Mouse (Mus musculus) heart, embryonic 15.5 days (tissue): Measurements from ENCODE around the gene Ddx3x. TPM values are rescaled to one million over a fixed set of nuclear protein-coding genes. Genes with fewer than 3 reads are reported as not detected.
A peak's percentile ranks its signal among the peaks of the same experiment; 100 is the strongest.
"Not testable (repeated sequence)": the region's sequence is repeated elsewhere in the genome, so short reads cannot be mapped to it uniquely, and the experiment has no call there.

Experiments
- ATAC-seq: fragments of 200-750 bp; cut with Nextera tagmentation; replicated peaks from 2 replicates; pipeline ENCODE4 v1.8.0; 2017; ENCODE audit warnings: low read depth, moderate TSS enrichment; ENCODE audit not compliant: insufficient number of reproducible peaks, insufficient read depth, low FRiP score
- H3K27ac ChIP-seq: fragments of 300-500 bp; sonication (generic); 2 replicates; pipeline ENCODE4 v1.5.1; 2015; ENCODE audit warnings: mild to moderate bottlenecking, inconsistent platforms
- H3K27me3 ChIP-seq: fragments of 300-500 bp; sonication (generic); 2 replicates; pipeline ENCODE4 v1.6.1; 2015; ENCODE audit warnings: inconsistent platforms
- H3K36me3 ChIP-seq: fragments of 300-500 bp; sonication (generic); 2 replicates; pipeline ENCODE4 v1.6.1; 2015; ENCODE audit warnings: mild to moderate bottlenecking, inconsistent platforms
- H3K4me1 ChIP-seq: fragments of 300-500 bp; sonication (generic); replicated peaks from 2 replicates; pipeline ENCODE4 v1.6.1; 2015; ENCODE audit warnings: inconsistent platforms
- H3K4me2 ChIP-seq: fragments of 300-500 bp; sonication (generic); 2 replicates; pipeline ENCODE4 v1.6.1; 2015; ENCODE audit warnings: inconsistent platforms, mild to moderate bottlenecking, moderate library complexity
- H3K4me3 ChIP-seq: fragments of 300-500 bp; sonication (generic); 2 replicates; pipeline ENCODE4 v1.5.1; 2015; ENCODE audit warnings: mild to moderate bottlenecking, inconsistent platforms
- H3K9ac ChIP-seq: fragments of 300-500 bp; sonication (generic); 2 replicates; pipeline ENCODE4 v1.6.1; 2015; ENCODE audit warnings: mild to moderate bottlenecking, inconsistent platforms
- H3K9me3 ChIP-seq: fragments of 300-500 bp; sonication (generic); replicated peaks from 2 replicates; pipeline ENCODE4 v1.6.1; 2016; ENCODE audit warnings: inconsistent platforms
- WGBS: fragments of 180-500 bp; shearing (Covaris S2); methylation state at CpG from one replicate; pipeline ENCODE4 v1.1.7; 2015; ENCODE audit warnings: mixed read lengths; 5-methylcytosine and 5-hydroxymethylcytosine counted together
- polyA plus RNA-seq: library from polyadenylated mRNA; unstranded; fragments of >200 nt; fragmentation: Nextera tagmentation; extraction: Ambion mirVana; gene quantifications from 2 replicates; pipeline ENCODE4 v1.2.1, GENCODE M21; 2015

The Ddx3x gene
- polyA plus RNA-seq, 1 experiment from 2014 or later: 68.6 TPM

- H3K36me3 ChIP-seq: peaks cover 17% of the 10 kb centered on the region
- peak overlapping the region; percentile 96 for H3K4me3 ChIP-seq
- peak overlapping the region; percentile 80 for H3K4me2 ChIP-seq
- no peaks in the 10 kb centered on the region for H3K27me3 ChIP-seq
- 8% methylated on average over 16 of the region's 16 CpGs for WGBS
- peak overlapping the region; percentile 99 for H3K27ac ChIP-seq
- no peak for ATAC-seq
- peak overlapping the region; percentile 98 for H3K9ac ChIP-seq
- peaks cover 11% of the 10 kb centered on the region for H3K4me1 ChIP-seq
- H3K9me3 ChIP-seq: no peaks in the 10 kb centered on the region
These were observed 1.5 kb downstream of the Ddx3x start for GRCm38 (mm10) chrX:13282089-13282850.

DNA sequence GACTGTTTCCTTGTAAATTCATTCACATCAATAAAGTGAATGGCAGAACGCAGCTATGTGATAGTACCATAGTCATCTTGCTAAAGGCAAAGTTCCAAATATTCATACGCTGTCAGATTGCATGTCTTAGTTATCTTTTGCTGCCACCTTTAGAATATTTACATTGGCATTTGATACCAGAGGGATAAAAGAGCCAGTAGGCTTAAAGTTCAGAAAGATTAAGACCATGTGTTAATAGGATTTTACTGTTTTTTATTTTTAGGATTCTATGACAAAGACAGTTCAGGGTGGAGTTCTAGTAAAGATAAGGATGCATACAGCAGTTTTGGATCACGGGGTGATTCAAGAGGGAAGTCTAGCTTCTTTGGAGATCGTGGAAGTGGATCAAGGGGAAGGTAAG, 5.0 kb downstream of the Ddx3x start:
- WGBS: 72% methylated on average over 4 of the region's 4 CpGs
- peaks cover 7% of the 10 kb centered on the region; the same call in 1 of the 2 replicates for H3K4me1 ChIP-seq
- no peak overlapping the region for H3K4me3 ChIP-seq
- no peaks in the 10 kb centered on the region for H3K9me3 ChIP-seq
- no peak overlapping the region for H3K4me2 ChIP-seq
- H3K36me3 ChIP-seq: peaks cover 44% of the 10 kb centered on the region
- no peak overlapping the region for H3K27ac ChIP-seq
- ATAC-seq: no peak
- H3K9ac ChIP-seq: no peak overlapping the region
- H3K27me3 ChIP-seq: no peaks in the 10 kb centered on the region

GRCm38 (mm10) chrX:13294505-13295228, 13.9 kb downstream of the Ddx3x start:
- H3K9me3 ChIP-seq: no peaks in the 10 kb centered on the region
- H3K4me1 ChIP-seq: no peaks in the 10 kb centered on the region
- H3K27me3 ChIP-seq: no peaks in the 10 kb centered on the region
- peaks cover 28% of the 10 kb centered on the region for H3K36me3 ChIP-seq
- H3K4me2 ChIP-seq: no peak overlapping the region
- no peak for ATAC-seq
- H3K4me3 ChIP-seq: no peak overlapping the region
- WGBS: 48% methylated on average over 6 of the region's 6 CpGs
- no peak overlapping the region for H3K27ac ChIP-seq
- no peak overlapping the region for H3K9ac ChIP-seq

- Histone ChIP-seq H3K4me2 (no peak overlapping the region), H3K4me1 (no peaks in the 10 kb centered on the region), H3K9me3 (no peaks in the 10 kb centered on the region), H3K9ac (no peak overlapping the region), H3K27ac (no peak overlapping the region), H3K27me3 (no peaks in the 10 kb centered on the region), H3K4me3 (no peak overlapping the region), H3K36me3 (peaks cover 25% of the 10 kb centered on the region)
- no peak for ATAC-seq
These were observed 14.4 kb downstream of the Ddx3x start for GRCm38 (mm10) chrX:13295229-13295571.

GRCm38 (mm10) chrX:13296241-13296640, 15.5 kb downstream of the Ddx3x start:
- H3K27ac ChIP-seq, H3K27me3 ChIP-seq, ATAC-seq, H3K9me3 ChIP-seq, H3K4me2 ChIP-seq, H3K4me1 ChIP-seq, H3K4me3 ChIP-seq, H3K9ac ChIP-seq: not testable (repeated sequence)
- WGBS: 38% methylated on average over 4 of the region's 4 CpGs
- H3K36me3 ChIP-seq: peaks cover 15% of the 10 kb centered on the region

DNA sequence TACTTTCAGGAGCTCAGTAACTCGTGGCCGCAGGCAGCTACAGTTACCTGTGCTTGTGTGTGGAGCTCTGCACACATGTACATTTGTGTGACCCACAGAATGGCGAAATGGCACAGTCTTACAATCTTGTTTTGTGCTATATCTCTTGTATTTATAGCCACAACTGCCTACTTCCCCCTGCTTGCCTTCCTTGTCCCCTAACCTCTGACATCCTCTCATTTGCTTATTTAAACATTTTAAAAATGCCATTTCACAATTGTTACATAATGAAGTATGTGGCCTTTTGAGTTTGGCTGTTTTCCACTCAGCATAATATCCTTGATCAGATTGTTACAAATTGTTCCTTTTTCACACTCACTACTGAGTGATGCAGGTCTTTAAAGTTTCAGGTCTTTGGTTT, 25.4 kb downstream of the Ddx3x start:
- no peak for ATAC-seq
- no peaks in the 10 kb centered on the region for H3K9me3 ChIP-seq
- no peaks in the 10 kb centered on the region for H3K36me3 ChIP-seq
- H3K9ac ChIP-seq: no peak overlapping the region
- H3K27ac ChIP-seq: no peak overlapping the region
- 0 out of 2 replicates have a peak, but pooled peaks cover 6% of the 10 kb centered on the region for H3K27me3 ChIP-seq
- H3K4me3 ChIP-seq: no peak overlapping the region
- WGBS: 85% methylated on average over 3 of the region's 3 CpGs
- H3K4me2 ChIP-seq: no peak overlapping the region
- no peaks in the 10 kb centered on the region for H3K4me1 ChIP-seq

DNA sequence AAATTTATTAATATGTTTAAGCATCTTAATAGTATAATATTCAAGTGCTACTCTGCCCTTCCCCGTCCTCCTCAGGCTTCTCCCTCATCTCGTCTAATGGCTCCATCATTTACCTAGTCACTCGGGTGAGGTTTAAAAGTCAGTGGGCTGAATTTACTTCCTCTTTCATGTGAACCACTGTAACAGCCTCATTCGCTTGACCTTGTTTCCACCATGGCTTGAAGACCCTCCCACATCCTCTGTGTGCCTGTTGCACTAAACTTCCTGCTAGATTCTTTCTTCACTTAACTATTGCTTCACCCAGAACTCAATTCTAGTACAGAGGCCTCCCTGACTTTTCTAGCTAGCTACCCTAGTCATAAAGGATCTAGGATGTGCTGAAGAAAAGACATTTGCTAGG, 30.6 kb downstream of the Ddx3x start:
- Histone ChIP-seq H3K36me3 (no peaks in the 10 kb centered on the region), H3K4me1 (no peaks in the 10 kb centered on the region), H3K27ac (no peak overlapping the region), H3K4me3 (no peak overlapping the region), H3K27me3 (peaks cover 7% of the 10 kb centered on the region; the same call in 1 of the 2 replicates), H3K9me3 (no peaks in the 10 kb centered on the region), H3K4me2 (no peak overlapping the region), H3K9ac (no peak overlapping the region)
- 58% methylated on average over 4 of the region's 4 CpGs for WGBS
- ATAC-seq: no peak

GRCm38 (mm10) chrX:13329611-13330010, 48.8 kb downstream of the Ddx3x start:
- no peaks in the 10 kb centered on the region for H3K9me3 ChIP-seq
- H3K27ac ChIP-seq: no peak overlapping the region
- no peak overlapping the region for H3K4me3 ChIP-seq
- ATAC-seq: no peak
- H3K9ac ChIP-seq: no peak overlapping the region
- no peaks in the 10 kb centered on the region for H3K36me3 ChIP-seq
- 72% methylated on average over 7 of the region's 7 CpGs for WGBS
- no peaks in the 10 kb centered on the region for H3K4me1 ChIP-seq
- H3K27me3 ChIP-seq: peaks cover 20% of the 10 kb centered on the region
- no peak overlapping the region for H3K4me2 ChIP-seq

Other genes with a start within 250 kb of the Ddx3x start
- 17.2 and 20.2 TPM in 2 replicates for gene Usp9x, start 209.5 kb upstream of the Ddx3x start, polyA plus RNA-seq
- 0.06 and 0.18 TPM in 2 replicates for gene Nyx, start 185.1 kb downstream of the Ddx3x start, polyA plus RNA-seq